Mouse (Mus musculus) neural tube, postnatal 0 days (tissue): ENCODE results near the gene Vmn2r7. TPM values are rescaled to one million over a fixed set of nuclear protein-coding genes. Genes with fewer than 3 reads are reported as not detected.

Experiments used
- polyA plus RNA-seq: library from polyadenylated mRNA; unstranded; fragments of >200 nt; fragmentation: Nextera tagmentation; extraction: Ambion mirVana; gene quantifications from 2 replicates; pipeline ENCODE4 v1.2.1, GENCODE M21; 2015

Vmn2r7 gene
- polyA plus RNA-seq: not detected in 2 replicates

DNA sequence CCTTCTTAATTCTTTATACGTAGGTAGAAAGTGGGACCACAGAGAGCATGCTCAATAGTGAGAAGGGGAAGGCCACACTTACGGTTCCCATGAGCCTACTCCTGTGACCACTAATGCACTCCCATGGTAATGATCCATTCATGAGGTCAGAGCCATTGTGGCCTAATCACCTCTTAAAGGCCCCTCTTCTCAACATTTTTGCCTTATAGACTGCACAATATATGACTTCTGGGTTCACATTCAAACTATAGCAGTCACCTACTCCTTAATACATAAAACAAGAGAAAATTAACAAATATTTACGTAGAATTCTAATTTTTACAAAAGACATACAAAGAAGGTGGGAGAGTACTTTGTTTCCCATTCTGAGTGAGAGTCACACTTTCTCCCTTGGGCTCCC lies at the start of gene Vmn2r7:
Gene Vmn2r7, minus strand, starts transcription at position 101 of the 400 bp plus-strand sequence.

